ENCODE assay signal across 17 mouse cellular contexts in genomic region chr9:100602130-100602529, GRCm38 (mm10).
"Had no signal": no experiment of that assay in that cellular context is flagged by ENCODE, and none has a peak within 500 bp of the region (broad histone marks: within the 10 kb centered on the region; RNA-seq: fewer than 3 reads in every experiment).

No protein-coding gene starts in this region.

- H3K36me3 ChIP-seq: intestine, embryonic 15.5 days; kidney, embryonic 15.5 days; limb, embryonic 12.5 days; liver, embryonic 12.5 days; liver, embryonic 15.5 days; lung, embryonic 15.5 days had no signal

- H3K27me3 ChIP-seq: intestine, embryonic 15.5 days; kidney, embryonic 15.5 days; limb, embryonic 12.5 days; liver, embryonic 15.5 days; lung, embryonic 15.5 days had no signal

- H3K9me3 ChIP-seq: intestine, embryonic 15.5 days; kidney, embryonic 15.5 days; limb, embryonic 12.5 days; liver, embryonic 12.5 days; liver, embryonic 15.5 days; lung, embryonic 15.5 days had no signal

- DNase-seq: kidney, adult 11 months; kidney, adult 8-10 months; kidney, postnatal 10 days; kidney, postnatal 36 days; layer of hippocampus, postnatal 36 days; liver; midbrain, embryonic 14.5 days; thymus, adult 18-20 months; thymus, postnatal 36 days had no signal

- ATAC-seq: intestine, embryonic 15.5 days; liver, embryonic 12.5 days had no signal

- H3K27ac ChIP-seq: intestine, embryonic 15.5 days; kidney, embryonic 15.5 days; left cerebral cortex, adult 2 months; limb, embryonic 12.5 days; liver, embryonic 12.5 days; liver, embryonic 15.5 days; lung, embryonic 15.5 days had no signal

- H3K9ac ChIP-seq: intestine, embryonic 15.5 days; kidney, embryonic 15.5 days; limb, embryonic 12.5 days; liver, embryonic 12.5 days; liver, embryonic 15.5 days; lung, embryonic 15.5 days had no signal

- H3K4me1 ChIP-seq: intestine, embryonic 15.5 days; kidney, embryonic 15.5 days; liver, embryonic 12.5 days; liver, embryonic 15.5 days had no signal

- H3K4me2 ChIP-seq: intestine, embryonic 15.5 days; kidney, embryonic 15.5 days; limb, embryonic 12.5 days; liver, embryonic 12.5 days; liver, embryonic 15.5 days; lung, embryonic 15.5 days; midbrain, embryonic 11.5 days had no signal

- H3K4me3 ChIP-seq: intestine, embryonic 15.5 days; kidney, embryonic 15.5 days; left cerebral cortex, adult 2 months; limb, embryonic 12.5 days; liver, embryonic 12.5 days; liver, embryonic 15.5 days; lung, embryonic 15.5 days had no signal
